Mouse (Mus musculus) ES-Bruce4 (cell line): ENCODE results near the gene Dpp9. TPM values are rescaled to one million over a fixed set of nuclear protein-coding genes. Genes with fewer than 3 reads are reported as not detected.
A peak's percentile ranks its signal among the peaks of the same experiment; 100 is the strongest.

Source experiments
- H3K27ac ChIP-seq: 2 replicates; pipeline ENCODE4 v1.5.1; 2012; ENCODE audit warnings: low read length, inconsistent platforms; ENCODE audit not compliant: insufficient read depth
- H3K27me3 ChIP-seq: 2 replicates; pipeline ENCODE4 v1.6.1; 2012; ENCODE audit warnings: mild to moderate bottlenecking, low read length, inconsistent platforms; ENCODE audit not compliant: control insufficient read depth, poor library complexity, insufficient read depth, severe bottlenecking
- H3K36me3 ChIP-seq: 2 replicates; pipeline ENCODE4 v1.6.1; 2012; ENCODE audit warnings: inconsistent platforms, mild to moderate bottlenecking, low read length, moderate library complexity; ENCODE audit not compliant: control insufficient read depth, poor library complexity, insufficient read depth, severe bottlenecking
- H3K4me1 ChIP-seq: one replicate; pipeline ENCODE4 v1.8.1; 2011; ENCODE audit warnings: low read length; ENCODE audit not compliant: control insufficient read depth, insufficient read depth
- H3K4me3 ChIP-seq: 2 replicates; pipeline ENCODE4 v1.5.1; 2011; ENCODE audit warnings: low read depth, mild to moderate bottlenecking, low read length
- H3K9ac ChIP-seq: 2 replicates; pipeline ENCODE4 v1.6.1; 2012; ENCODE audit warnings: low read depth, mild to moderate bottlenecking, inconsistent platforms; ENCODE audit not compliant: poor library complexity, severe bottlenecking
- H3K9me3 ChIP-seq: replicated peaks from 2 replicates; pipeline ENCODE4 v1.6.1; 2012; ENCODE audit warnings: mild to moderate bottlenecking, low read length, inconsistent platforms; ENCODE audit not compliant: control insufficient read depth, poor library complexity, insufficient read depth, severe bottlenecking
- CTCF ChIP-seq: IDR thresholded peaks from one replicate; pipeline ENCODE4 v1.8.1; 2011; ENCODE audit warnings: low read depth, low read length
- EP300 ChIP-seq: IDR thresholded peaks from 2 replicates; pipeline ENCODE4 v1.6.1; 2011; ENCODE audit warnings: low read depth, low read length; ENCODE audit not compliant: insufficient read depth
- POLR2A ChIP-seq: IDR thresholded peaks from one replicate; pipeline ENCODE4 v1.8.1; 2011; ENCODE audit warnings: low read length; ENCODE audit not compliant: insufficient read depth
- polyA plus RNA-seq: library from polyadenylated mRNA; stranded (reverse); fragments of >200 nt; gene quantifications from 2 replicates; pipeline ENCODE4 v1.2.4, GENCODE M21; 2011; ENCODE audit warnings: low read depth; ENCODE audit not compliant: missing spikeins, insufficient read depth, insufficient read length

Dpp9 gene
- polyA plus RNA-seq, 1 experiment, result 20.9 TPM

- Histone ChIP-seq H3K9me3 (no peaks in the 10 kb centered on the region), H3K9ac (no peak overlapping the region), H3K4me1 (peaks cover 3% of the 10 kb centered on the region), H3K27me3 (no peaks in the 10 kb centered on the region), H3K27ac (no peak overlapping the region), H3K4me3 (no peak overlapping the region), H3K36me3 (no peaks in the 10 kb centered on the region)
- TF ChIP-seq EP300, result no peak
- no peak for TF ChIP-seq POLR2A
- no peak for TF ChIP-seq CTCF
These were observed 72.6 kb downstream of the Dpp9 start for GRCm38 (mm10) chr17:56146131-56146530.

GRCm38 (mm10) chr17:56144546-56144945 lies 74.2 kb downstream of the Dpp9 start:
- Histone ChIP-seq H3K9ac (no peak overlapping the region), H3K27ac (no peak overlapping the region), H3K4me3 (no peak overlapping the region), H3K36me3 (no peaks in the 10 kb centered on the region), H3K9me3 (no peaks in the 10 kb centered on the region), H3K27me3 (no peaks in the 10 kb centered on the region), H3K4me1 (peaks cover 3% of the 10 kb centered on the region)
- TF ChIP-seq EP300 (no peak), CTCF (no peak)

- Histone ChIP-seq H3K4me3 (peak overlapping the region; percentile 76), H3K36me3 (no peaks in the 10 kb centered on the region), H3K4me1 (peaks cover 3% of the 10 kb centered on the region), H3K27me3 (no peaks in the 10 kb centered on the region), H3K9me3 (no peaks in the 10 kb centered on the region), H3K9ac (peak overlapping the region; percentile 51), H3K27ac (no peak overlapping the region)
- TF ChIP-seq EP300, result 0 out of 2 replicates have a peak, but pooled peaks have one; percentile 16
- TF ChIP-seq CTCF, result no peak
These were observed 76.8 kb downstream of the Dpp9 start for GRCm38 (mm10) chr17:56141702-56142605.

DNA sequence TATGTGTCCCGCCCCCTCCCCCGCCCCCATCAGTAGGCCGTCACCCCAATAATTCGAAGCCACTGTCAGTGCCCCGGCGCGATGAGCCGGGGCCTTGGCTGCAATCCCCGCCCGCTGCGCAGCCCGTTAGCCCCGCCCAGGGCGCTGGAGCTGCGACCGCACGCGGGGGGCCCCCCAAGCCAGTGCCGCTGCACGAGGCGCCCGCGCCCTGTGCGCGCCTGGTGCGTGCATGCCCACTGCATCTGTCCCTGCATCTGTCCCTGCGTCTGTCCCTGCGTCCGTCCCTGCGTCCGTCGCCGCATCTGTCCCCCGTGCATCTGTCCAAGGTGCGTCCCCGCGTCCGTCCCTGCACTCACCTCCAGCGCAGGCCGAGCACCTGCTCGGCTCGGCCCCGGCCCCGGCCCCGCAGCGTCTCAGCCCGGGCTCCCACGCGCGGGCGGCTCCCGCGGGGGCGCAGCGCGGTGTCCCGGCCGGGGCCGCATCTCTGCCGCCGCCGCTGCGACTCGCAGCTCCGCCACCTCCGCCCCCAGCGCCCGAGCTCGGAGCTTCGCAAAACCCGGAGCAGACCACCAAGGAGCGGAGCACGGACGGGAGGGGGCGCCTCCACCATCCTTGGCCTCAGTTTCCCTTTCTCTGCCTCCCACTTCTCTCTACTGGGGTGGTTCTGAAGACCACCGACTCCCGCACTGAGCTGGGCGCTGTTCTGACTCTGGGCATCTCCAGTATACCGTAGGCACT lies 78.7 kb downstream of the Dpp9 start, which contains the start of gene Sema6b:
Sema6b (minus strand) TSS at position 486 of the 738 bp plus-strand sequence.
- Histone ChIP-seq H3K4me3 (peak within 1 kb of the TSS; percentile 75), H3K9ac (peak within 1 kb of the TSS; percentile 25; the same call in 1 of the 2 replicates), H3K27me3 (no peaks in the 10 kb centered on the region), H3K36me3 (no peaks in the 10 kb centered on the region), H3K9me3 (no peaks in the 10 kb centered on the region), H3K4me1 (no peaks in the 10 kb centered on the region), H3K27ac (no peak within 1 kb of the TSS)
- TF ChIP-seq POLR2A, result no peak
- TF ChIP-seq CTCF, result no peak
- no peak for TF ChIP-seq EP300

DNA sequence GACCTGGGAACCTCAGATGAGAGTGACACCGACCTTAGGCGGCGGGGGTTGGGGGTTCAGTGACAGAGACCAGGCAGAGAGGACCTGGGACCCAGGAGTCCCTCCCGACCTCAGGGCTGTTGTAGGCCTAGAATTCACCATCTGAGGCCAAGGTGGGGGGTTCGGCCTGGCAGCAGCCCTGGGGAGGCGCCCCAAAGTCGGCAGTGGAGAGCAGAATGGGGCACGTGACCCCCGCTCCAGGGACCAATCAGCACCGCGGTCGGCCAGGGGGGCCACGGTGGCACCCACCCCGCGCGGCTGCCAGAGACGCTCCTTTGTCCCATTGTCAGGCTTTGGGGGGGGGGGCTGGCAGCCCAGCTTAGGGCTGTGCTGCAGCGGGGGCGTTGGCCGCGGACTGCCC lies 79.3 kb downstream of the Dpp9 start:
- no peak for TF ChIP-seq CTCF
- no peak for TF ChIP-seq EP300
- TF ChIP-seq POLR2A, result no peak
- Histone ChIP-seq H3K27ac (no peak overlapping the region), H3K9me3 (no peaks in the 10 kb centered on the region), H3K36me3 (no peaks in the 10 kb centered on the region), H3K4me1 (no peaks in the 10 kb centered on the region), H3K27me3 (no peaks in the 10 kb centered on the region), H3K9ac (peak overlapping the region; percentile 25; the same call in 1 of the 2 replicates), H3K4me3 (peak overlapping the region; percentile 75; the same call in 1 of the 2 replicates)
